Mouse (Mus musculus) thymus, adult 2 months (tissue): ENCODE results near the gene Gm29094.
"Not testable (repeated sequence)": the region's sequence is repeated elsewhere in the genome, so short reads cannot be mapped to it uniquely, and the experiment has no call there.

Experiments
- CTCF ChIP-seq: fragments of 200-500 bp; IDR thresholded peaks from 2 replicates; pipeline ENCODE4 v1.5.1; 2012; ENCODE audit warnings: mild to moderate bottlenecking, control low read depth, low read length, moderate library complexity, borderline replicate concordance; ENCODE audit not compliant: control insufficient read depth, poor library complexity, insufficient read depth; ENCODE audit errors: extremely low read depth
- POLR2A ChIP-seq: fragments of 200-500 bp; IDR thresholded peaks from 2 replicates; pipeline ENCODE4 v1.6.1; 2012; ENCODE audit warnings: mild to moderate bottlenecking, low read length, control low read depth, moderate library complexity; ENCODE audit not compliant: control insufficient read depth, poor library complexity, insufficient read depth; ENCODE audit errors: extremely low read depth

GRCm38 (mm10) chr9:89210353-89211064 lies 11.3 kb downstream of the Gm29094 start, which contains the start of gene Mthfs:
- TF ChIP-seq CTCF, POLR2A: not testable (repeated sequence)
